In genomic region chr1:125435018-125435368, GRCm38 (mm10) we compare ENCODE assay signal across 8 mouse cellular contexts. TPM values are rescaled to one million over a fixed set of nuclear protein-coding genes. Genes with fewer than 3 reads are reported as not detected.
A peak's percentile ranks its signal among the peaks of the same experiment; 100 is the strongest.
DNase-seq lines count a peak whose midpoint lies in the region; ATAC-seq and TF ChIP-seq lines count a peak whose summit lies in the region.

No protein-coding gene starts in this region.

- H3K9ac ChIP-seq in heart, adult 2 months (ENCODE audit: low read depth, low read length) = peak overlapping the region; percentile 89
- peak overlapping the region; percentile 95 for H3K9ac ChIP-seq in liver, embryonic 12.5 days

- peak overlapping the region; percentile 95 for H3K27ac ChIP-seq in heart, adult 2 months
- H3K27ac ChIP-seq in forebrain, embryonic 10.5 days = peak overlapping the region; percentile 96
- H3K27ac ChIP-seq in liver, embryonic 12.5 days = peak overlapping the region; percentile 97

- H3K79me2 ChIP-seq in heart, adult 2 months (replicated peaks; ENCODE audit: control insufficient read depth, insufficient read depth, low read length) = peaks cover 2% of the 10 kb centered on the region; the same call in 1 of the 2 replicates
- H3K79me2 ChIP-seq in C2C12 (ENCODE audit: control insufficient read depth, insufficient read depth) = peaks cover 53% of the 10 kb centered on the region

- no peak for DNase-seq in heart, adult 2 months
- no peak for DNase-seq in heart, postnatal 25 days (ENCODE audit: low spot score)
- DNase-seq in forebrain, embryonic 10.5 days (ENCODE audit: extremely low spot score, low spot score) = no peak
- no peak for DNase-seq in urinary bladder, postnatal 25 days (ENCODE audit: low spot score)
- no peak for DNase-seq in right cerebral cortex, postnatal 10 days (ENCODE audit: low spot score in 2 of 2)
- DNase-seq in adipocyte (ENCODE audit: low spot score) = no peak

- peaks cover 26% of the 10 kb centered on the region for H3K36me3 ChIP-seq in heart, adult 2 months (ENCODE audit: control insufficient read depth, insufficient read depth, low read length)
- peaks cover 20% of the 10 kb centered on the region for H3K36me3 ChIP-seq in C2C12 (ENCODE audit: control insufficient read depth, insufficient read depth)
- H3K36me3 ChIP-seq in forebrain, embryonic 10.5 days (replicated peaks) = no peaks in the 10 kb centered on the region
- 0 out of 2 replicates have a peak, but pooled peaks cover 1% of the 10 kb centered on the region for H3K36me3 ChIP-seq in liver, embryonic 12.5 days

- no peak for TF ChIP-seq CTCF in heart, adult 2 months (IDR thresholded peaks at IDR 0.05)
- no peak for TF ChIP-seq CTCF in C2C12 (IDR thresholded peaks at IDR 0.05; ENCODE audit: control insufficient read depth, insufficient read depth, insufficient read length)

- peak overlapping the region; percentile 71 for H3K4me2 ChIP-seq in liver, embryonic 12.5 days

- ATAC-seq in liver, embryonic 12.5 days = no peak

- WGBS in heart, adult 2 months = 2% methylated on average over 21 of the region's 23 CpGs
- 0% methylated on average over 22 of the region's 23 CpGs for WGBS in forebrain, embryonic 10.5 days
- WGBS in liver, embryonic 12.5 days (ENCODE audit: insufficient replicate concordance) = 0% methylated on average over 17 of the region's 23 CpGs

- no peaks in the 10 kb centered on the region for H3K9me3 ChIP-seq in forebrain, embryonic 10.5 days
- no peaks in the 10 kb centered on the region for H3K9me3 ChIP-seq in liver, embryonic 12.5 days (replicated peaks)

- H3ac ChIP-seq in C2C12 (ENCODE audit: control insufficient read depth, insufficient read length, low read depth) = peak overlapping the region; percentile 88

- H3K4me1 ChIP-seq in heart, adult 2 months (ENCODE audit: control insufficient read depth, insufficient read depth, low read length) = peaks cover 14% of the 10 kb centered on the region
- H3K4me1 ChIP-seq in forebrain, embryonic 10.5 days = peaks cover 25% of the 10 kb centered on the region
- peaks cover 54% of the 10 kb centered on the region for H3K4me1 ChIP-seq in liver, embryonic 12.5 days

- H3K4me3 ChIP-seq in heart, adult 2 months = peak overlapping the region; percentile 90
- H3K4me3 ChIP-seq in C2C12 (ENCODE audit: insufficient read depth, poor library complexity, severe bottlenecking) = peak overlapping the region; percentile 75
- H3K4me3 ChIP-seq in forebrain, embryonic 10.5 days = peak overlapping the region; percentile 79
- peak overlapping the region; percentile 92 for H3K4me3 ChIP-seq in liver, embryonic 12.5 days

- no peaks in the 10 kb centered on the region for H3K27me3 ChIP-seq in heart, adult 2 months (ENCODE audit: control insufficient read depth, insufficient read depth, low read length)
- H3K27me3 ChIP-seq in C2C12 (ENCODE audit: control insufficient read depth, insufficient read depth, insufficient read length) = no peaks in the 10 kb centered on the region
- no peaks in the 10 kb centered on the region for H3K27me3 ChIP-seq in forebrain, embryonic 10.5 days (ENCODE audit: poor library complexity, severe bottlenecking)
- no peaks in the 10 kb centered on the region for H3K27me3 ChIP-seq in liver, embryonic 12.5 days (replicated peaks)

- TF ChIP-seq EP300 in heart, adult 2 months (IDR thresholded peaks at IDR 0.05; ENCODE audit: insufficient read depth, low read depth, low read length) = no peak

- peaks cover 48% of the 10 kb centered on the region for H3K79me3 ChIP-seq in C2C12 (ENCODE audit: low read depth)

- intact Hi-C loops in heart, adult 2 months (cut with DNase I) = loop anchor here (1.0 to 5.0 kb wide), 2 partner anchors 42 to 125 kb away; partner anchors contain the start of gene Slc35f5
- intact Hi-C loops in heart, postnatal 25 days (cut with DNase I) = loop anchor here (2.0 kb wide), 2 partner anchors 40 to 126 kb away; partner anchors contain the start of gene Slc35f5

- TF ChIP-seq POLR2A in heart, adult 2 months (IDR thresholded peaks at IDR 0.05; ENCODE audit: insufficient read depth, low read depth, low read length) = no peak

TF ChIP-seq in C2C12, 6 proteins besides CTCF, POLR2A, EP300 and RAD21:
- TF ChIP-seq FOSL1 (IDR thresholded peaks at IDR 0.05; ENCODE audit: insufficient read depth, low read length, poor library complexity, severe bottlenecking) (no peak), CEBPB (IDR thresholded peaks at IDR 0.05; ENCODE audit: low read depth) (no peak), USF1 (IDR thresholded peaks at IDR 0.05; ENCODE audit: low read depth) (no peak), MYOG (IDR thresholded peaks at IDR 0.05; ENCODE audit: control insufficient read depth, extremely low read depth, insufficient read length) (no peak), MYOD1 (IDR thresholded peaks at IDR 0.05; ENCODE audit: control insufficient read depth, insufficient read length, low read depth) (no peak), MAX (IDR thresholded peaks at IDR 0.05) (no peak)

RNA-seq across cellular contexts. Expression of gene Actr3, which starts 0.5 kb away (rescaled TPM):
- 100 to 1,000 TPM; 102 to 118 TPM for total RNA-seq in heart, adult 2 months (2021)
- polyA plus RNA-seq in heart, adult 2 months (2012; rRNA removed) = 33.8 and 69.1 TPM in 2 replicates
- 100 to 1,000 TPM; 125 to 136 TPM for total RNA-seq in heart, postnatal 25 days (2021)
- polyA plus RNA-seq in C2C12 (2012; fragmentation: generic; extraction: Trizol) = 169 TPM
- polyA plus RNA-seq in forebrain, embryonic 10.5 days (2016; fragmentation: Nextera tagmentation; extraction: Ambion mirVana) = 223 and 229 TPM in 2 replicates
- 169 and 177 TPM in 2 replicates for polyA plus RNA-seq in liver, embryonic 12.5 days (2016; fragmentation: Nextera tagmentation; extraction: Ambion mirVana)
